Mouse (Mus musculus) c-Kit-positive CD71-positive TER-119-negative erythroid progenitor cells, embryonic 14.5 days (primary cell): ENCODE measurements around the gene Fam178b.
A peak's percentile ranks its signal among the peaks of the same experiment; 100 is the strongest.
"Not testable (repeated sequence)": the region's sequence is repeated elsewhere in the genome, so short reads cannot be mapped to it uniquely, and the experiment has no call there.

Experiments used
- DNase-seq: peaks from one replicate; pipeline ENCODE4 v3.0.0-alpha.2; 2013; ENCODE audit warnings: low read depth

Gene Fam178b

GRCm38 (mm10) chr1:36672648-36673350, 10.2 kb downstream of the Fam178b start:
- no peak for DNase-seq

- no peak for DNase-seq
Measured at GRCm38 (mm10) chr1:36671260-36671659, 11.7 kb downstream of the Fam178b start.

- DNase-seq, result peak; percentile 62
Measured at GRCm38 (mm10) chr1:36670256-36670655, 12.7 kb downstream of the Fam178b start.

- DNase-seq, result not testable (repeated sequence)
Measured at GRCm38 (mm10) chr1:36668007-36668406, 15.0 kb downstream of the Fam178b start.

- no peak for DNase-seq
Measured at GRCm38 (mm10) chr1:36665934-36666333, 17.0 kb downstream of the Fam178b start.

GRCm38 (mm10) chr1:36665165-36665723, 17.7 kb downstream of the Fam178b start:
- DNase-seq, result no peak

GRCm38 (mm10) chr1:36664457-36664856, 18.5 kb downstream of the Fam178b start:
- DNase-seq, result no peak

GRCm38 (mm10) chr1:36658621-36659399, 24.2 kb downstream of the Fam178b start:
- DNase-seq, result no peak

- DNase-seq, result no peak
Measured at GRCm38 (mm10) chr1:36657658-36658415, 25.1 kb downstream of the Fam178b start.

GRCm38 (mm10) chr1:36656233-36656632, 26.8 kb downstream of the Fam178b start:
- no peak for DNase-seq

- no peak for DNase-seq
Measured at GRCm38 (mm10) chr1:36655039-36655438, 27.9 kb downstream of the Fam178b start.

- no peak for DNase-seq
Measured at GRCm38 (mm10) chr1:36647631-36648030, 35.4 kb downstream of the Fam178b start.

- no peak for DNase-seq
Measured at GRCm38 (mm10) chr1:36646285-36646684, 36.7 kb downstream of the Fam178b start.

- DNase-seq, result no peak
Measured at GRCm38 (mm10) chr1:36644615-36645007, 38.4 kb downstream of the Fam178b start.

GRCm38 (mm10) chr1:36643957-36644614, 38.9 kb downstream of the Fam178b start:
- no peak for DNase-seq

GRCm38 (mm10) chr1:36635826-36636485, 47.0 kb downstream of the Fam178b start:
- no peak for DNase-seq

GRCm38 (mm10) chr1:36634940-36635339, 48.0 kb downstream of the Fam178b start:
- DNase-seq, result no peak

GRCm38 (mm10) chr1:36633920-36634319, 49.1 kb downstream of the Fam178b start:
- DNase-seq, result no peak

GRCm38 (mm10) chr1:36632846-36633245, 50.1 kb downstream of the Fam178b start:
- DNase-seq, result no peak

- DNase-seq, result no peak
Measured at GRCm38 (mm10) chr1:36632090-36632489, 50.9 kb downstream of the Fam178b start.

GRCm38 (mm10) chr1:36631391-36631790, 51.6 kb downstream of the Fam178b start:
- no peak for DNase-seq
